Mouse (Mus musculus): ENCODE measurements around the gene Nfatc2. TPM values are rescaled to one million over a fixed set of nuclear protein-coding genes. Genes with fewer than 3 reads are reported as not detected.

Nfatc2 gene
- total and polyA plus RNA-seq, 2 experiments from 2014 or later: 6.4 to 7.3 TPM

DNA sequence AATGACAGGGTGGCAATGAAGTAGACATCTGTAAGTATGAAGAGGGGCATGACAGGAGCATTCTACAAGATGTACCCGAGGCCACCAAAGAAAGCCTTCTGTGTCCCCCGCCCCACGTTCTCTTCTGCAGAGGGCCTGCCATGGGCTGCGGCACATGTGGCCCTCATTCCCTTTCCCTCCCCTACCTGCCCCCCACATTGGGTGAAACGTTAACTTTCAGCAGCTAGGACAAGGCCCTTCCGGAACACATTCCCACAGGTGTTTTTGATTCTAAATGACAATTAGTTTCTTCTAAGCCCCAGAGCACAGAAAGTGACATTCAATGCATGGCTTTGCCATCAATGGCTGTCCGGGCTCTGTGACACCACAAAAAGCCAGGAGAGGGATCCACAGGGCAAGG is 33.4 kb upstream of the Nfatc2 start:
- WGBS: 91% methylated on average over 7 of the region's 7 CpGs

DNA sequence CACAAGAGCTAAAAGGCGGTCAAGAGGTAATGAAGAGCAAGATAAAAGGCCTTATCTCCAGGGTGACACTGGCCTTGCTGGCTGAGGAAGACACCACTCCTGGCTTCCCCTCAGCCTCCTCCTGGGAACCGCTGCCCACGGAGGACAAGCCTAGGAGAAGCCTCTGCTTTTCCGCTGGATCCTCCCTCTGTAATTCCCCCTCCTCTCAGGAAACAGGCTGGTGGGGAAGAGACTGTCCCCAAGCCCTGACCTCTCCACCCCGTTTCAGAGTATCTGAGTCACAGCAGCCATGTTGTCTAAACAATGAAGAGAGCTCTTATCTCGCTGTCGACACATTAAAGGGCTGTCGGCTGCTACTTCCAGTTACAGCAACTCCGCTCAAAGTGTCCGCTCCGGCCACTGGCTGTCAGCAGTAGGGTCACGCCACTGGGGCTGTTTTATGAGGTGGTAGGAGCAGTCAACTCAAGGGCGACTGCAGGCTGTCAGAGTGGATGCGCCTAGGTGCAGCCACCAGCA is 31.9 kb upstream of the Nfatc2 start:
- Histone ChIP-seq H3K36me3 (ENCODE audit: insufficient read depth, low read length) (peaks cover 45% of the 10 kb centered on the region), H3K9me3 (ENCODE audit: low read length) (no peaks in the 10 kb centered on the region), H3K27ac (ENCODE audit: low read depth, low read length) (no peak overlapping the region), H3K4me3 (ENCODE audit: low read depth, low read length) (no peak overlapping the region), H3K9ac (replicated peaks; ENCODE audit: low read length, poor library complexity, severe bottlenecking) (no peak overlapping the region), H3K4me1 (ENCODE audit: insufficient read depth, low read length) (no peaks in the 10 kb centered on the region), H3K27me3 (ENCODE audit: insufficient read depth, low read length) (no peaks in the 10 kb centered on the region), H3K4me2 (ENCODE audit: low read depth, low read length, poor library complexity, severe bottlenecking) (no peak overlapping the region)
- WGBS: 71% methylated on average over 14 of the region's 14 CpGs
- DNase-seq (ENCODE audit: low spot score): no peak
- TF ChIP-seq CTCF (IDR thresholded peaks at IDR 0.05): no peak
- ATAC-seq (ENCODE audit: low FRiP score): no peak

More for the DNA sequence above, 33.4 kb upstream of the Nfatc2 start:
- no peak overlapping the region for H3K4me3 ChIP-seq (ENCODE audit: low read depth, low read length)
- no peak overlapping the region for H3K4me2 ChIP-seq (ENCODE audit: low read depth, low read length, poor library complexity, severe bottlenecking)
- H3K9ac ChIP-seq (replicated peaks; ENCODE audit: low read length, poor library complexity, severe bottlenecking): no peak overlapping the region
- H3K27me3 ChIP-seq (ENCODE audit: insufficient read depth, low read length): no peaks in the 10 kb centered on the region
- H3K4me1 ChIP-seq (ENCODE audit: insufficient read depth, low read length): no peaks in the 10 kb centered on the region
- DNase-seq (ENCODE audit: low spot score): no peak
- TF ChIP-seq CTCF (IDR thresholded peaks at IDR 0.05): no peak
- no peak for ATAC-seq (ENCODE audit: low FRiP score)
- peaks cover 60% of the 10 kb centered on the region for H3K36me3 ChIP-seq (ENCODE audit: insufficient read depth, low read length)
- H3K9me3 ChIP-seq (ENCODE audit: low read length): no peaks in the 10 kb centered on the region
- no peak overlapping the region for H3K27ac ChIP-seq (ENCODE audit: low read depth, low read length)

DNA sequence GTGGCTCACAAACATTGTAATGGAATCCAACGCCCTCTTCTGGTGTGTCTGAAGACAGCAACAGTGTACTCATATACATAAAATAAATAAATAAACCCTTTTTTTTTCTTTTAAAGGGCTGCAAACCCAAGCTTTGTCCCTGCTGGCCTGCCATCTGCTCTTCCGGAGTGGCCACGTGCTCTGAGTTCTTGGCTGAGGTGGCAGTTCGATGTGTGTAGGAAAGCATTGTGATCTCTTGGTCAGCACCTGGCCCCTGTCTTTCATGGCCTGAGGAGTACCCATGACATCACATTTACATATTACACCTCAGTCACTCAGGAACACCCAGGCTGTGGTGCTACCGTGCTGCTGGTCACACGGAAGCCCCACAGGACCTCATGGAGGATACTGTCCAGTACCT is 31.1 kb upstream of the Nfatc2 start:
- TF ChIP-seq CTCF (IDR thresholded peaks at IDR 0.05): peak; percentile 7; the same call in 1 of the 2 replicates
- Histone ChIP-seq H3K4me2 (ENCODE audit: low read depth, low read length, poor library complexity, severe bottlenecking) (no peak overlapping the region), H3K9me3 (ENCODE audit: low read length) (no peaks in the 10 kb centered on the region), H3K36me3 (ENCODE audit: insufficient read depth, low read length) (peaks cover 37% of the 10 kb centered on the region), H3K9ac (replicated peaks; ENCODE audit: low read length, poor library complexity, severe bottlenecking) (no peak overlapping the region), H3K27me3 (ENCODE audit: insufficient read depth, low read length) (no peaks in the 10 kb centered on the region), H3K4me3 (ENCODE audit: low read depth, low read length) (no peak overlapping the region), H3K4me1 (ENCODE audit: insufficient read depth, low read length) (no peaks in the 10 kb centered on the region), H3K27ac (ENCODE audit: low read depth, low read length) (no peak overlapping the region)
- DNase-seq (ENCODE audit: low spot score) (no peak), ATAC-seq (ENCODE audit: low FRiP score) (no peak)
- 80% methylated on average over 6 of the region's 6 CpGs for WGBS

DNA sequence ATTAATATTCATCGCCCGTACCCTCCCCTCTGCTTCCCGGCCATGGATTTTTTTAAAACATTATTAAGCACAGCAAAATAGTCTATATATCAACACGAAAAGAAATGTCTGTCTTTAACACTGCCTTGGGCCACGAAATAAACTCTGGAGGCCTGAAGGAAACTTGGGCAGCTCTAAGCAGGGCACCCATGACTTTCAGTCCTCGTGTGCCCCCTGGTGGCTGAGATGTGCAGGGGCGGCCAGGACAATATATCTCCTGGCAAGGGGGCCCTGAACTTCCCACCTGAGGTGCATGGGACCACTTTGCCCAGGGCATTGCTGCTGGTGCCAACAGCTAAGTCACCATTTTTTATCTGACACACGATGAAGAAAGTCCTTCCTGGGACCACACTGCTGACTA is 27.3 kb upstream of the Nfatc2 start:
- Histone ChIP-seq H3K4me3 (ENCODE audit: low read depth, low read length) (no peak overlapping the region), H3K9me3 (ENCODE audit: low read length) (no peaks in the 10 kb centered on the region), H3K36me3 (ENCODE audit: insufficient read depth, low read length) (peaks cover 10% of the 10 kb centered on the region), H3K9ac (replicated peaks; ENCODE audit: low read length, poor library complexity, severe bottlenecking) (no peak overlapping the region), H3K4me2 (ENCODE audit: low read depth, low read length, poor library complexity, severe bottlenecking) (no peak overlapping the region), H3K4me1 (ENCODE audit: insufficient read depth, low read length) (peaks cover 6% of the 10 kb centered on the region; the same call in 1 of the 2 replicates), H3K27me3 (ENCODE audit: insufficient read depth, low read length) (no peaks in the 10 kb centered on the region), H3K27ac (ENCODE audit: low read depth, low read length) (no peak overlapping the region)
- DNase-seq (ENCODE audit: low spot score): peak; percentile 82
- peak; percentile 97 for TF ChIP-seq CTCF (IDR thresholded peaks at IDR 0.05)
- WGBS: 19% methylated on average over 8 of the region's 8 CpGs
- ATAC-seq (ENCODE audit: low FRiP score): peak; percentile 47; the same call in 1 of the 2 replicates

DNA sequence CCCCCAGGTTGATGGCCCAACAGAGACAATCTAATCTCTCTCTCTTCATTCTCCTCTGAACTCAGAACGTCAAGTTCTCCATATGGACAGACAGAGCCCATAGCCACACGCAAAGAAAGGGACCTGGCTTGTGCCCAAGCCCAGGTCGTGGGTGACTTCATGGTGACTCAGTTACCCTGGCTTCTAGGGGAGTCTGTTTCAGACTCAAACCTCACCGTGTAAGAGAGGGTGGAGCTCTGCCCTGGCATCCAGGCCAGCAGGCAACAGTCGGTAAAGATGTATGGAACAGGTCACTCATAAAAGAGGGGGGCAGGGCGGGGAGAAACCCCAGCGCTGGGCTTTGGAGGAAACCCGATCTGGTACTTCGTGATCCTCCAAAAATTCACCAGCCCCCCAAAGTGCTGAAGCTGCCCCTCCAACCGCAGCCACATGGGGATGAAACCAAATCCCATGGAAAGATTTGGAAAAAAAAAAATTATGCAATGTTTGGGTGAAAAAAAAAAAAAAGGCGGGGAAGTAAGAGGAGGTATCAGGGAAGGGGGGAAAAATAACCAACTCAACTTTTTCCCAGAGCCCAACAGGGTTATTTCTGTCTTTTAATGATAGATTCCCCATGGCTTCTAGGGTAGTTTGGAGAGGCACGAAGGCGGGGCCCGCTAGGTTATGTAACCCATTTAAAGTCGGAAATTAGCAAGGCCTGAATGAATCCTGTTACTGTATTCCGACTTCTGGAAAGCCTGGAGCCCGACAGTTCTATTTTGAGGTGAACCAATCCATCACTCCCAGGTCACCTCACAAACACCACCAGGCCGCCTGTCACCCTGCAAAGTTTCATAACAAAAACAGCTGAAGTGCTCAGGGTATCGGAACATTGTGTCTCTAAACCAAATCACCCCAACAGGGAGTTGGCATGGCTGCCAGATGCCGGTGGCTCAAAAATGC is 26.6 kb upstream of the Nfatc2 start:
- Histone ChIP-seq H3K9ac (replicated peaks; ENCODE audit: low read length, poor library complexity, severe bottlenecking) (no peak overlapping the region), H3K4me1 (ENCODE audit: insufficient read depth, low read length) (peaks cover 6% of the 10 kb centered on the region; the same call in 1 of the 2 replicates), H3K4me2 (ENCODE audit: low read depth, low read length, poor library complexity, severe bottlenecking) (no peak overlapping the region), H3K27ac (ENCODE audit: low read depth, low read length) (no peak overlapping the region), H3K9me3 (ENCODE audit: low read length) (no peaks in the 10 kb centered on the region), H3K27me3 (ENCODE audit: insufficient read depth, low read length) (no peaks in the 10 kb centered on the region), H3K36me3 (ENCODE audit: insufficient read depth, low read length) (peaks cover 7% of the 10 kb centered on the region; the same call in 1 of the 2 replicates), H3K4me3 (ENCODE audit: low read depth, low read length) (no peak overlapping the region)
- TF ChIP-seq CTCF (IDR thresholded peaks at IDR 0.05): no peak
- ATAC-seq (ENCODE audit: low FRiP score) (no peak), DNase-seq (ENCODE audit: low spot score) (no peak)
- 65% methylated on average over 20 of the region's 20 CpGs for WGBS

DNA sequence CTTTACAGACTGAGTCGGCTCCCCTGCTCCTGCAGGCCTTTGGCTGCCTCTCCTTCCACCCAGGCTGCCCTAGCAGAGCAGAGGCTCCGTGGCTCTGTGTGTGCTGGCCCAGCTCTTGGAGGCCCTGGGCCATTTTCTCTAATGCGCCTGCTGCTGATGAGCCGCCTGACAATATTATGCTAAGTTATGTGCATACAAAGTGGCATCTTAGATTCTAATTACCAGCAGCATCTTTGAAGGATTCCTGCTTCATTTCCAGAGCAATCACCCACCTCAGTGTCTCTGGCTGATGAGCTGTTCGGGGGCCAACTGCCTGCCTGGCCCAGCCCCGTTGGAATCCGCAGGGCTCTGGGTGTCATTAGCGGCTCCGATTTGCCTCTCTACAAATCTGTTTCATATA is 24.9 kb upstream of the Nfatc2 start:
- Histone ChIP-seq H3K36me3 (ENCODE audit: insufficient read depth, low read length) (0 out of 2 replicates have a peak, but pooled peaks cover 2% of the 10 kb centered on the region), H3K27ac (ENCODE audit: low read depth, low read length) (peak overlapping the region; percentile 33; the same call in 1 of the 2 replicates), H3K27me3 (ENCODE audit: insufficient read depth, low read length) (no peaks in the 10 kb centered on the region), H3K9ac (replicated peaks; ENCODE audit: low read length, poor library complexity, severe bottlenecking) (no peak overlapping the region), H3K9me3 (ENCODE audit: low read length) (no peaks in the 10 kb centered on the region), H3K4me2 (ENCODE audit: low read depth, low read length, poor library complexity, severe bottlenecking) (no peak overlapping the region), H3K4me1 (ENCODE audit: insufficient read depth, low read length) (peaks cover 6% of the 10 kb centered on the region; the same call in 1 of the 2 replicates), H3K4me3 (ENCODE audit: low read depth, low read length) (no peak overlapping the region)
- no peak for TF ChIP-seq CTCF (IDR thresholded peaks at IDR 0.05)
- ATAC-seq (ENCODE audit: low FRiP score) (0 out of 2 replicates have a peak, but pooled peaks have one; percentile 36), DNase-seq (ENCODE audit: low spot score) (peak; percentile 52)
- 24% methylated on average over 9 of the region's 9 CpGs for WGBS
